Mouse (Mus musculus): Measurements from ENCODE around the gene Prokr1.

DNA sequence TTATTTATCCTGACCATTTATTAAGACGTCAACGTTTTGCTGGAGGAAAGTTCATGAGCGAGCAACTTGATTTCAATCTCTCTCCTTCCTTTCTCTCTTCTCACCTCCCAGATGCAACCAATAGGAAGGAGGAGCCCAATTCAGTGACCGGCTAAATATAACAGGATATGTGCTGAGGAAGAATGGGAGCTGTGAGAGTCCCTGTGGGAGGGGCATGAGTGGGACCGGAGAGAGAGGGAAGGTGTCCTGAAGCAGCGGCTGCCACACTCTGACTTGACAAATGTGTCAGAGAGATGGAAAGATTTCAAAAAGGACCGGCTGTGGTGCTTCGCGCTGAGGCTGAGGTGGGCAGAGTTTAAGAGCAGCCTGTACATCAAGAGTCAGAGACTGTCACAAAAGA, 54.9 kb downstream of the Prokr1 start:
- no peak for TF ChIP-seq POLR2A (IDR thresholded peaks at IDR 0.05; ENCODE audit: low read depth, low read length)
- TF ChIP-seq CTCF (IDR thresholded peaks at IDR 0.05; ENCODE audit: extremely low read depth, insufficient read length, insufficient replicate concordance, low read depth, low read length) = no peak

Data from small intestine, adult 2 months (tissue).